Mouse (Mus musculus): ENCODE data around the gene Fyn.

Gene Fyn

DNA sequence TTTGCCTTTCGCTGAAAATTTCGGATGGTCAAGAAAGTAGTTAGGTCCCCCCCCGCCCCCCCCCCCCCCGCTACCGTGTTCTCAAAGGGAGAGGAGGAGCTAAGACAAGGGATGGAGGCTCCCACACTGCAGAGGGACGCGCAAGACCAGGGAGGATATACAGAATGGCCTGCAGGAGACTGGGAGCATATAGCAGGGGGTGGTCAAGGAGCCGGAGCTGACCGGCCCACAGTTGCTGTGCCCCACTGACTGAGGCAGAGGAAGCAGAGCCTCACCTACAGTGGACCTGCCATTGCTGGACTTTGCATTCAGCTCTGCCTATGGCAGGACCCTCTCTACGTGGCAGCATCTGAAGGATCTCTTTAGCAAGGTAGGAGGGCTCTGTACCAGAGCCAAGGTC is 10.6 kb downstream of the Fyn start:
- DNase-seq (ENCODE audit: low spot score in 2 of 2), result no peak

DNA sequence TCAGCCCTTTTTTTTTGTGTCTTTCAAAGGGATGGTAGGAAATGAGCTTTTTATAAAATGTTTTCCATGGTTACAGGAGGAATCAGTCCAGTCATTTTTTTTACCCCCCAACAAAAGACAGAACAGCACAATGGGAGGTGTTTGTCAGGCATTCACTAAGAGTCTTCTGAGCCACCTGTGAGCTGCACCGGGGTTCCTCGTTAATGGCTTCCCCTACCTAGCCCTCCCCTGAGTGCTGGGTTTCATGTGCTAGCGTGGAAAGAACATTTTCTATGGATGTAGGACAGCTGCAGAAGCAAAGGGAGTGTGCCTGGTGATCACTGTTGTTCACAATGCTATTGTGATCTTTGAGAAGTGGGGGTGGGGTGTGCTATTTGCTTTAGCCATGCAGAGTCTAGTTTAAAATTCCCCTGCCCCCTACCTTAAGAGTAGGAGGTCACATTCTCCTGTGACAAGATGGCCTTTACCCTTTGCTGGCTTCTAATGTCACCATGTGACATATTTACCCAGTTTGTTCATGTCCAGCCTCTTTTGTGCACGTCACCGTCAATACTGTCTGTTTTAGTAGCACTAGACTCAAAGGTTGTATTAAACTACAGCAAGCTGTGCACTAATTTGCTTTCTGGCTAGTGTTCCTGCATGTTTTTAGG is 11.2 kb downstream of the Fyn start:
- no peak for DNase-seq (ENCODE audit: low spot score in 2 of 2)

DNA sequence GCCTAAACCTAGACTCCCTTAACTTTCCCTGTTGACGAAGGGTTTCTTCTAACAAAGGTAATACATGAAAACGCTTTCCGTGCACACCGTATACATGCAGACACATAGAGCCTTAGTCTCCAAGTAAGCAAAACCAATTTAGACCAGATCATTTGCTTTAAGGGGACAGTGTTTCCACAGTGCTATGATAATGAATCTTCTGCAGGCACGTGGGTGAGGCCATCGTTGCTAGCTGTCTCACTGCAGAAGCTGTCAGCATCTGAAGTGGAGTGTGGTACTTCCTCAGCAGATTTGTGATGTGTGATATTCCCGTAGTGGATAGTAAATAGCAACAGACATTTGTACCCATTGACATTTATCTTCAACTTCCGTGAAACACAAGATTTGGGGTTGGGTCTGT is 16.6 kb downstream of the Fyn start:
- no peak for DNase-seq (ENCODE audit: low spot score in 2 of 2)

DNA sequence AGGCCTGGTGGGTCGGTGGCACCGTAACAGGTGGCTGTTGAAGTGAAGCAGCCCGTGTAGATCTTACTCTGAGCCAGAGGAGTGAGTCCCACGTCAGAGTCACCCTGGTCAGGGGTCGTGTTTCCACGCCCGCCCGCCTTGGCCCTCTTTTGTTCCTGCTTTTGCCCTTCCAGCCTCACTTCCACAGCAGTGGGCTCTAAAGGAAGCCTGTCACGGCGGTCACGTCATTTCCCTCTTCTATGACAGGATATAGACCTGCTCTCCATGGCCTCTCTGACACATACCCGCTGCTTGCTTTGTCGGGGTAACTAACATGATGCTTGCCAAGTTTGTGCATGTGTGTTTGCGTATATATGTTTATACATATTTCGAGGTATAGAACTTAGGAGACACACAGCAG is 17.5 kb downstream of the Fyn start:
- no peak for DNase-seq (ENCODE audit: low spot score in 2 of 2)

DNA sequence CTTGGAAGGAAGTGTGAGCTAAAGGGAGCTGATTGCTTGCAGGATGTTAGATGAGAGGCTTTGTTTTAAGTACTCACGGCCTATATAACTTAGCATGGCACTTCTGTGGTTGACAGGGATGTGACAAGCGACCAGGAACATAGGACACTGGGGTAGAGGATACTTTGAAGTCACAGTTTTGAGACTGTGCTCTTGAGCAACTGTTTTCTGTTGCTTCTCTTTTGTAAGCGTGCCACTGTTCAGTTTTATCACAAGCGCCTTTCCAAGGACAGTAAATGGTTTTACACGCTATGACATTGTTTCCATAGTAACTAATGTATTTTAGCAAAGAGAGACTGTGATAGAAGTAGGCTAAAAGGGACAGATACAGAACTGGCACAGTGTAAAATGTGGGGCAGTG is 18.4 kb downstream of the Fyn start:
- DNase-seq (ENCODE audit: low spot score in 2 of 2), result no peak

DNA sequence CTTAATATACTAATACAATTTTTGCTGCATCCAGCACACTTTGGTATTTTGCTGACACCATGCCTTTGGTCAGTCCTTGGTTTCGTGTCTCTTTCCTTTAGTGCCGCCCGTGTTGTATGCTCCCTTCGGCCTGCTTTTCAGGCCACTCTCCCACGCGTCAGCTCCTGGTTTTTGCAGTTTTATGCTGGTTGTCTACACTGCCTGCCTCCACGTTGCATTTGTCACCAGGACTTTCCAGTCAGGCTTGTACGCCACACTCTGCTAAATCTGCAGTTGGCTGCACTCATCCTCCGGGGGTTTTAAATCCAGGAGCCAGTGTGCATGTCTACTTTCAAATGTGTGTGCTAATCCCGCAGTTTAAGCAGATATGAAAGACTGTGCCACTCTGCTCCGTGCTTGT is 18.9 kb downstream of the Fyn start:
- no peak for DNase-seq (ENCODE audit: low spot score in 2 of 2)

DNA sequence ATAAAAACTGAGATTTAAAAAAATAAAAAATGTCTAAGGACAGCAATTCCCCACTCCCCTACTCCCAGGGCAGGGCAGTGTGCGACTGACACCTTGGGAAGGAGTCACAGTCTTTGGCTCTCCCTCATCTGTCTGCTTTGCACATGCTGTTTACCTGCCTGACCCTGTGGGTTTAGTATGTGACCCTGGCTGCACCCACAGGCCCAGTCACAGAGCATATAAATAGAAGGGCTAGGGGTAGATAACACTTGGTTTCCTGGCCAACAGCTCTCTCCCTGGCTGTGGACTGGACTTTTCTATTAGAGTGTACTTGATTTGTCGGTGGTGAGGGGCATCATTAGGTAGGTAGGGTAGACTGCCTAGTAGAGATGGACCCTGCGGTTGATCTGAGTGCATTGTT is 19.5 kb downstream of the Fyn start:
- DNase-seq (ENCODE audit: low spot score in 2 of 2), result no peak

DNA sequence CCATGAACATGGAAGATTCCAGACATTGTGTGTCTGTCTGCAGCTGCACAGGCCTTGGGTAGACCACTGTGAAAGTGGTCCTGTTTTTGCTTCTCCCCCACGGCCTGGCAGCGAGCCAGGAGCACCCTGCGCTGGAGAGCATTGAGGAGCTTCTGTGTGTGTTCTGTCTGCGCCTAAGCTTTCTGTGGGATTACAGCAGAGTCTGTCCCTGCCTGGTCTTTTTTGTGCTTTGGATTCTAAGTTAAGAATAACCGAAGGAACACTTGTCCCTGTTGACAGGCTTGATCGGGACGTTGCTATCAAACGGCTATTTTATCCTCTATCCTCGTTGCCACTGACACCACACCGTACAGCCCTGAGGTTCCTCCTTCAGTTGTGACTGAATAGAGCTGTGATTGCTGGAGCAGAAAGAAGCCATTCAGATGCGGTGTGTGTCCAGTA is 20.8 kb downstream of the Fyn start:
- no peak for DNase-seq (ENCODE audit: low spot score in 2 of 2)

DNA sequence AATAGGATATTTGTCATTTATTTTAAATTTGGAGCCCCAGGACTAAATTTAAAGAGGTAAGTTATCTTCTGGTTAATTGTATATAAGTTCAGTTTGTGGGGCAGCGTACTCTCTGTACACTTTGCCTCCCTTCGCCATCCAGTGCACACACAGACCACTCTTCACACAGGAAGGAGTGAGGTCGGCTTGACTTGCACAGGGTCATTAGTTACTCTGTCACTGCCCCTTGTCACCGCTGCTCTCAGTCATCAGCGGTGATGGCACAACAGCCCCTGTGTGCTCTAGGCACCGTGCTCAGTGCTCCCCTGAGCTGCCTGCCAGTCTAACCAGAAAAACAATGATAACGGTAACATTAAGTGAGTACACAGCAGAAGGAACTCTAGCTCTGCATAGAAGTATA is 21.9 kb downstream of the Fyn start:
- DNase-seq (ENCODE audit: low spot score in 2 of 2), result no peak

DNA sequence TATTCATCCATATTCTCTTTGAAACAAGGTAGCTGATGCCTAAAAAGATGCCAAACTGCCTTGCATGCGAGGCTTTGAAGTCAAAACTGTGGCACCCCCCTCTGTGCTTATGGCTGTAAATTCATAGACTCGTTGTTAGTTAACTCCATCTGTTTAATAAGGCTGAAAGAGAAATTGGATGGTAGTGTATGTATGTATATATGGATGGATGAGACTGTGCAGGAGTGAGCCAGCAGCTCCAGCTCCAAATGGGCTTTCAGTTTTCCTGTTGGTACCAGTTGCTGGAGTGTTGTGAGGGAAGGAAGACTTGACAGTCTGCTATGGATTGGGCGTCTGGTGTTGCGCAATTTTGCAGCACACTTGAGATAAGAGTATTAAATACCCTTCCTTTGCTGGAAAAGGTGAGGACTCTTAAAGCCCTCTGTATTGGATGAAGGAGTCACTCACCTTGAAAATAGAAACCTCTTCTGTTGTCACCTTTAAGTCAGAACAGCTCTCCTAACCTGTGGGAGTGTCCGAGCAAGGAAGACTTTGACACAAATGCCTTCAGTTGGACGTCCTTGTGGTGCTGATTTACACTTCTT is 24.3 kb downstream of the Fyn start:
- DNase-seq (ENCODE audit: low spot score in 2 of 2), result no peak

DNA sequence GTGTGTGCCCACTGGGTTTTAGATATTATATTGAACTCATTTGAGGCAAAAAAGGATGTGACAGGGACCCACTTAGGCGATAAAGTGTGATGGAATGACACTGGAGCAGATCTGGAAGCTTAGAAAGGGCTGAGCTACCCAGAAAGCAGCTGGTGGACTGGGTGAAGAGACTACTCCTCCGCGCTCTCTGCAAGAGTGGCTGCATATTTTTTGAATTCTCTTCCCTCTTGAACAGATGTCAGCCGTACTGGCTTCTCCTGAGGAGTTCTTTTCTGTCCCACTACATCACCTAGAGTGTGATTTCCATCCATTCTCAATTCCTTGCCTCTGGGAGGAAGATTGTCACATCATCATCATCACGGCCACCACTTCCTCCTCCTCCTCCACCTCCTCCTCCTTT is 26.9 kb downstream of the Fyn start:
- DNase-seq (ENCODE audit: low spot score in 2 of 2), result peak in 1 of 2 experiments; percentile 44

DNA sequence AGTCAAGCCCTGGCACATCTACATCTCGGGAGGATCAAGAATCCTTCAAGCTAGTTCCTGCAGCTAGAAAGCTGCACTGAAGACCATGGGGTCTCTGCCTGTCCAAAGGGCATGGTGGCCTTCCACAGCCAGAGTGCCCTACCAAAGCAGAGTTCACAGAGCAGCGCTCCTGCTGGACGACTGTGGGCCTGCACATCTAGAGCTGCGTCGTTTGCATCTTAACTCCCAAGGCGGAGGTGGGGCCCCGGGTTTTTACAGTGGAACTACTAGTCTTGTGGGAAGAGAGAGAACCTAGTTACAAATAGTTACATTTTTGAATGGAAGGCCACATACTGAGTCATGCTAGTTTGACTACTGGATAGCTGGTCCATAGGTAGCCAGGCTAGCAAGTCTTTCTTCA is 30.3 kb downstream of the Fyn start:
- DNase-seq (ENCODE audit: low spot score in 2 of 2), result no peak

DNA sequence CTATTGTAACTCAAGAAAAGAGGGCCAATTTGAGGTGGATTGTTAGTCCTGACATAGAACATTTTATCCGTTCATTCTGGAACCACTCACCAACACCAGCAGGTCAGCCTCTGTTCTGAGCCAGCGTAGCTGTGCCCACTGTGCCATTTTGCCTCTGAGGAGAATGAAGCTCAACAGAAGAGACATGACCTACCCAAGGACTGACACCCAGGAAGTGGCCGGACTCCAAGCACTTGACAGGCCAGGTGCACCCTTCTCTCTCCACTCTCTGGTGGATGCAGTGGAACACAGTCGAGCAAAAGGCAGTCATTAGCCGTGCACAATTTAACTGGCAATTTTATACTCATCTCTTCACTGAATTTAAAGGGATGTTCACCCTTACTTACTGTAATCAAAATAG is 31.5 kb downstream of the Fyn start:
- no peak for DNase-seq (ENCODE audit: low spot score in 2 of 2)

DNA sequence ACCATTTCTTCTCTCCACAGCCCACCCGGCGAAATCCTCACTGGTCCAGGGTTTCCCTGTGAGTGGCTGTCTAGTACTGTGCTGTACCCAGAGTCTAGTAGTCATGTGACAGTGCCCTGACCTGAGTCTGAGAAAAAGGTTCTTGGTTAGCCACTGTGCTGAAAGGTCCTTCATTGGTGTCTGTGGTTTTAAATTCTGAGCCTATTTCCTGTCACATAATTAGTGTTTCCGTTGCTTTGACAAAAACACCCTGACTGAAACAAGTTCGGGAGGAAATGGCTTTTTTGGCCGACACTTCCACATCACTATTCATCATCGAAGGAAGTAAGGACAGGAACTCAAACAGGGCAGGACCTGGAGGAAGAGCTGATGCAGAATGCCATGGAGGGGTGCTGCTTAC is 33.8 kb downstream of the Fyn start:
- no peak for DNase-seq (ENCODE audit: low spot score in 2 of 2)

DNA sequence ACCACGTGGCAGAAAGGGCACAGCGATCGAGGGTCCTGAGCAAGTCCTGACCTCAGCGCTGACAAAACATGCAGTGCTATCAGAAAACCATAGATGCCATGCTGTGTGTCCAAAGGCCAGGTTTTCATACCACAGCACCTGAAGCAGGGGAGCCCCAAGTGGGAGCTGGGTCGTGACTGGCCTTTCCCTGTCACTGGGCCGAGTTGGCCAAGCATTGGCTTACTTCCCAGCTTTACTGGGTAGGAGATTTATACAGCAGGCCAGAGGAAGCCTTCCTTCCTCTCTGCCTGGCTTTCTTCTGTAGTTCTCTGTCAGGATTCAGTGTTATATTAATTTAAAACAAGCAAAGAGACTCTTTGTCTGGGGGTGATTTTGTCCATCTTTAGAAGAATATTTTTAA is 35.1 kb downstream of the Fyn start:
- DNase-seq (ENCODE audit: low spot score in 2 of 2), result no peak

DNA sequence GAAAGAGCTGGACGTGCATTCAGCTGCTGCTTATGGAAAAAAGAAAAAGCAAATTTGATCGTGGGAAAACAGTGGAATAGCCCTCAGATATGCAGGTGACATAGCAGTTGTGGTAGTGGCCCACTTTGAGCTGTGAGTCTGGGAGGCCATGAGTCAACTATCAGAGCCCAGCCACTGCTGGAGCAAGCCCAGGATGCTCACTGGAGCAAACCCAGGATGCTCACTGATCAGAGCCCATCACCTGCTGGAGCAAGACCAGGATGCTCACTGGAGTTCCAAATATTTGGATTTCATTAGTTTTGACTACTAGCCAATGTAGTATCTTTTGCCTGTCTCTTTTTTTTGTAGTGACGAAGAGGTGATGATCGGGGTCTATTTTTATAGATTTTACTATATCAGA is 35.5 kb downstream of the Fyn start:
- DNase-seq (ENCODE audit: low spot score in 2 of 2), result no peak

DNA sequence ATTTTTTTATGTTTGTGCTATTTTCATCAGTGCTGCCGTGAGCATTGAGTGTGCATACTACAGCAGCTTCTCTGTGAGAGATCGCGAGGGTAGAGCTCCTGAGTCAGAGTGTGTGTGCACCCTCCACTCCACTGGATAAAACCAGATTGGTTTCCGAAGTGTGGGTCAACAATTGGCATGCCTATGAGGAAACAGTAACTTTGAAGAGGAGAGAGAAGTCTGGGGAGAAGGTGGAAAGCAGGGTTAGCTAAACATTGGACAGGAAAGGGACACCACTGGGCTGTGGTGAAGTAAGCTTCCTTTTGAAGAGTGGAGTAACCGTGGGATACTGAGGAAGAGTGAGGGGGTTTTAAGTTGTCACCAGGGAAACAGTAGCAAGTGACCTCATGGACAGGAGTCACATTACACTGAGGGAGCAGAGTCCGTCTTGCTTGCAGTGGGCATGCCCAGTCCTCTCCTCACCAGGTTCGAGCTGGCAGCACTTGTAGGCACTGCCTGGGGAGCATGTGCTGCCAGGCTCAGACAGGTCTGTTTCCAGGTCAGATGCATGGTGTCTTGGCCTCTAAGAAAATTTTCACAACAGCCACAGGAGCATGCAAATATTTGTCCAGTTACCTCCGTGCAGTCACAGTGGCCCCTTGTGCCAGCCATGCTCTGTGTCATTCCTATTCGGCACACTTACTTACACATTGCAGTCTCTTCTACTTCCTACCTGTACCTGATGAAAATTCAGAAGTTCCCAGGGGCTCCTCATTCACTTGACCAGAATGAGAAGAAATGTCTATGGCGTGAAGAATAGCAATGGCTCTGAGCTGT is 37.5 kb downstream of the Fyn start:
- DNase-seq (ENCODE audit: low spot score in 2 of 2), result no peak

DNA sequence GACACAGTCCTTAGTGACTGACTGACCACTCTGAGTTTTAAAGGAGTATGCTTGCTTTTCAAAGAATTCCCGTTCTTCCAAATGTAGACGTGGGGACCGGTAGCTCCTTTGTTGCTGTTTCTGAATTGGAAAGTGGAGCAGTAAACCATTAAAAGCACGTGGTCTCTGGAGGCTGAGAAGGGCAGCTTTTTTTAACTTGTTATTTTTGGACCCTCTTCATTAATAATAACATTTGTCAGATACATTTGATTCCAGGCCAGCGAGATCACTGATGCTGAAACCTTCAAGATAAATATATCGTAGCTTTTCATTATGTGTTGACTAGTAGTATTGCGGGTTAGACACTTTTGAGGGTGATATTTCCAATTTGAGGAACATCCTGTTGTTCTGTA is 38.1 kb downstream of the Fyn start:
- DNase-seq (ENCODE audit: low spot score in 2 of 2), result no peak

DNA sequence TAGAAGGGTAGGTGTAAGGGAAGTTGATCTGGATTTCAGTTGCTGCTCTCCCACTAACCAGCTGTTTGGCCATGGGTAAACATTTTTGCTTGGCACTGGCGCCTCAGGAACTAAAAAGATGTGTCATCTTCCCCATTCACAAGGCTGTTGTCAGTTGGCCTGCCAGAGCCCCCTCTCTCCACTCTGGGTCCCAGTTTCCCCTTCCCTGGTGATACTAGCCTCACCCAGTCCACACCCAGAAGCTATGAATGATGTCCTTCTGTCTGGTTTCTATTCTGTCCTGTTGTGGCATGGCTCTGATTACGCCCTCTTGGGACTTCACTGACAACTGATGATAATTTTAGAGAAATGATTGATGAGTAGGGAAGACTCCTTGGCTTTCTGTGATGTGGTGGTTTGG is 38.9 kb downstream of the Fyn start:
- no peak for DNase-seq (ENCODE audit: low spot score in 2 of 2)

DNA sequence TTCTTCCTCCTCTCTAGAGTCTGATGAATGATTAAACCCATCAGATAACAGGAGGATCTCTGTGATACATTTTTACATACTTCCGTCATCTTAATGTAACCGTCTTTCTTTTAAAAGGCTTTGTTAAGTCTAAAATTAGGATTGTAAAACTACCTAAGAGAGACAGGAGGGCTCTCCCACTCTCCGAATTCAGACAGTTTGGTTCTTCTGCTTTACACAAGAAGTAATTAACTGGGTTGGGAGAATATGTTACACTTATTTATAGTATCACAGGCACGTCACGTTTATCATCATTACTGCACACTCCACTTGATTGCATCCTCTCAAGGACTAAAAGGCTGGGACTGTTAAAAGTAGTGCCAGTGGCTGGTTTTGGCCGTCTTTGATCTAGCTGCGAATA is 40.9 kb downstream of the Fyn start:
- peak in 1 of 2 experiments; percentile 22 for DNase-seq (ENCODE audit: low spot score in 2 of 2)

DNA sequence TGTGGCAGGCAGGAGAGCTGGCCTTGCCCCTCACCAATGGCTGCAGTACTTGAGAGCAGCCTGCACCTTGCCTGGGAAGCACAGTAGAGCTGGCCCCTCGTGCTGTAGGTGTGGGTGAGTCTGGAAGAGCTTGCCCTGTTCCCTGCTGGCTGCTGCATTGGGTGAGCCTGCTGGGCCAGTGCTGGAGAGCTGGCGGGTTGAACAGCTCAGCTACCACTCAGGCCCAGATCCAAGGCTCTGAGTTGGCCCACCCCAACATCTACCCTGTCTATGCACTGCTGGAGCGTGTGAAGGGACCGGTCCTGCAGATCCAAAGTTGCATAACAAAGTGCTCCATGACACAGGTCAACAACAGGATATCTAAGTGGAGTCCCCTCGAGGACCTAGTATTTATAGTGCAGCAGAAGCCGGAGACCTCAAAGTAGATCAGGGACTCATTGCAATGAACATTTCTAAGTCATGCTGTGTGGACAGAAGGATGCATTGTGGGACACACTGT is 41.5 kb downstream of the Fyn start:
- no peak for DNase-seq (ENCODE audit: low spot score in 2 of 2)

DNA sequence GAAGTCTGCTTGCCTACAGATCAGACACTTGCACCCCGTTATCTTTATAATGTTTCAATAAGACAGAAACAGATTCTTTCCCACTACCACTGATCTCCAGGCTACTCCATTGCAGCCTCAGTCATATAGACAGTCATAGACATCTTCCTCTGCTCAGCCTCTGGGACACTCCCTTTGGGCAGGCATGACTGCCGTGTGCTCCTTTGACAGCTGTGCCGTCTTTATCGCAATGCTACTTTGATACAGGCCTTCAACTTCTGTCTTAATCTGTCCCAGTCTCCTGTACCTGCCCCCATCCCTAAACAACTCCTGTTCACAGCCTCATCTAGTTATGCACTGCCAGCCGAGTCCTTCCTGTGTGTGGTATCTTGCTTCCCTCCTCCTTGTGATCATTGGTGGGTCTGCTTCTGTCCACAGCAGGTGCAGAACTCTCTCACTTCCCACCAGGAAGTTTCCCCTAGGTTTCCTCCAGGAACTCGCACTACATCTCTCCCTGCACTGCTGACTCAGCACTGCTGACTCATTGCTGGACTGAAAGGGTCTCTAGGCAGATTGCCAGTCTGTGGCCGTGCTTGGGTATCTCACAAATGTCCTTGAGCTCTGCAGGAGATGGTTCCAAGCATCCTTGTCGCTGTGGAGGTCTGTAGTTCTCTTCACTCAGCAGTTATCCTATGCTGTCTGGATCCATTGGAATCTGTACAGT is 43.4 kb downstream of the Fyn start:
- DNase-seq (ENCODE audit: low spot score in 2 of 2), result no peak

Measured in left cerebral cortex, adult 9 months (tissue).